Comparison of ENCODE assay signal across 31 mouse cellular contexts in the genomic region with DNA sequence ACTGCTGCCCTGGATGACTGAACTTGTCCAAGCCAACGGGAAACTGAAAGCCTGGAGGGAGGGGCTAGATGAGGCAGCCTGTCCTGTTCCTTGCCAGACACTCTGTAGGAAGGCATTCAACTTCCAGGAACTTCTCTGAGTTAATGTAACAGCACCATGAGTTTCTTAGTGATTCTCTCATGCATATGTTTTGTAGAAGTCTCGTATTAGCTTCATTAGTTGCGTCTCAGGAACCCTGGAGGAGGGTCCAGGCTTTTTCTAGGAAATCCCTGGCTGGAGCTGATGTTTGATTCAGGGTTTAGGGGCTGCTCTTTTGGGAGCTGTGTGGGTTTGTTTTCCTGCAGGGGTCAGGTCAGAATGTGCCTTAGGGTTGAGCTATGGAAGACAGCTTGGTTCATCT. TPM values are rescaled to one million over a fixed set of nuclear protein-coding genes. Genes with fewer than 3 reads are reported as not detected.
DNase-seq lines count a peak whose midpoint lies in the region; ATAC-seq and TF ChIP-seq lines count a peak whose summit lies in the region.
"Had no signal": no experiment of that assay in that cellular context is flagged by ENCODE, and none has a peak within 500 bp of the region (broad histone marks: within the 10 kb centered on the region; RNA-seq: fewer than 3 reads in every experiment).

Gene Sectm1a, minus strand, starts transcription at position 101 of the 400 bp plus-strand sequence.

- DNase-seq in midbrain, embryonic 11.5 days (ENCODE audit: low spot score, missing footprints), result peak; percentile 12
- DNase-seq in midbrain, embryonic 14.5 days, result no peak
- no peak for DNase-seq in MEL (ENCODE audit: low read depth, low spot score)
- no peak for DNase-seq in left cerebral cortex, postnatal 25 days (ENCODE audit: low spot score in 2 of 2)
- DNase-seq: adrenal gland, adult 2 months; adrenal gland, postnatal 14 days; B cell, adult 2 months; cerebellum, adult 11 months; cerebellum, adult 2 months; cerebellum, adult 9-11 months; cerebellum, postnatal 25 days; forebrain, postnatal 0 days; gastrocnemius, adult 2 months; gastrocnemius, postnatal 14 days; heart, postnatal 14 days; heart, postnatal 4 days had no signal

- no peak within 1 kb of the TSS for H3K9ac ChIP-seq in intestine, postnatal 0 days (ENCODE audit: low read depth, low read length)
- no peak within 1 kb of the TSS for H3K9ac ChIP-seq in intestine, embryonic 15.5 days
- no peak within 1 kb of the TSS for H3K9ac ChIP-seq in midbrain, embryonic 11.5 days (ENCODE audit: low read length)
- no peak within 1 kb of the TSS for H3K9ac ChIP-seq in midbrain, embryonic 14.5 days (replicated peaks; ENCODE audit: low read length)
- no peak within 1 kb of the TSS for H3K9ac ChIP-seq in MEL (ENCODE audit: control insufficient read depth, low read depth, low read length, poor library complexity, severe bottlenecking)
- H3K9ac ChIP-seq: embryonic facial prominence, embryonic 12.5 days; embryonic facial prominence, embryonic 15.5 days; forebrain, postnatal 0 days; heart, embryonic 12.5 days; heart, embryonic 15.5 days; hindbrain, embryonic 14.5 days had no signal

- H3K4me3 ChIP-seq in intestine, postnatal 0 days (ENCODE audit: low read depth, low read length), result no peak within 1 kb of the TSS
- no peak within 1 kb of the TSS for H3K4me3 ChIP-seq in intestine, embryonic 15.5 days (replicated peaks)
- no peak within 1 kb of the TSS for H3K4me3 ChIP-seq in midbrain, embryonic 11.5 days (ENCODE audit: low read depth, low read length)
- H3K4me3 ChIP-seq in midbrain, embryonic 14.5 days (replicated peaks; ENCODE audit: low read depth, low read length), result no peak within 1 kb of the TSS
- H3K4me3 ChIP-seq in MEL (ENCODE audit: control insufficient read depth in 1 of 2, insufficient read depth in 1 of 2, low read depth in 2 of 2, low read length in 2 of 2), result no peak within 1 kb of the TSS
- H3K4me3 ChIP-seq: embryonic facial prominence, embryonic 12.5 days; embryonic facial prominence, embryonic 15.5 days; gastrocnemius, adult 2 months; heart, embryonic 12.5 days; heart, embryonic 15.5 days had no signal

- no peak within 1 kb of the TSS for H3K4me2 ChIP-seq in intestine, postnatal 0 days (replicated peaks; ENCODE audit: low read depth)
- no peak within 1 kb of the TSS for H3K4me2 ChIP-seq in intestine, embryonic 15.5 days (replicated peaks)
- no peak within 1 kb of the TSS for H3K4me2 ChIP-seq in midbrain, embryonic 11.5 days
- H3K4me2 ChIP-seq in midbrain, embryonic 14.5 days (ENCODE audit: low read length), result no peak within 1 kb of the TSS
- H3K4me2 ChIP-seq: embryonic facial prominence, embryonic 12.5 days; embryonic facial prominence, embryonic 15.5 days; heart, embryonic 12.5 days; heart, embryonic 15.5 days; hindbrain, embryonic 14.5 days had no signal

- no peaks in the 10 kb centered on the region for H3K9me3 ChIP-seq in intestine, postnatal 0 days (ENCODE audit: control insufficient read depth)
- H3K9me3 ChIP-seq in intestine, embryonic 15.5 days, result no peaks in the 10 kb centered on the region
- no peaks in the 10 kb centered on the region for H3K9me3 ChIP-seq in midbrain, embryonic 11.5 days (ENCODE audit: control insufficient read depth, low read length)
- H3K9me3 ChIP-seq in midbrain, embryonic 14.5 days (ENCODE audit: control insufficient read depth, low read length), result no peaks in the 10 kb centered on the region
- no peaks in the 10 kb centered on the region for H3K9me3 ChIP-seq in MEL (replicated peaks; ENCODE audit: insufficient read depth, low read length)
- H3K9me3 ChIP-seq: embryonic facial prominence, embryonic 12.5 days; embryonic facial prominence, embryonic 15.5 days; G1E; heart, embryonic 12.5 days; heart, embryonic 15.5 days had no signal

- TF ChIP-seq RAD21 in MEL (IDR thresholded peaks at IDR 0.05; ENCODE audit: low read depth, low read length), result no peak

- no peak for ATAC-seq in intestine, postnatal 0 days
- ATAC-seq in intestine, embryonic 15.5 days, result no peak
- no peak for ATAC-seq in midbrain, embryonic 11.5 days (ENCODE audit: low FRiP score)
- no peak for ATAC-seq in midbrain, embryonic 14.5 days (ENCODE audit: low FRiP score, low TSS enrichment)
- ATAC-seq: forebrain, embryonic 14.5 days; forebrain, postnatal 0 days; hindbrain, postnatal 0 days had no signal

- H3K27ac ChIP-seq in intestine, postnatal 0 days (ENCODE audit: low read depth, low read length), result no peak within 1 kb of the TSS
- H3K27ac ChIP-seq in intestine, embryonic 15.5 days, result no peak within 1 kb of the TSS
- H3K27ac ChIP-seq in midbrain, embryonic 11.5 days (ENCODE audit: low read depth, low read length), result no peak within 1 kb of the TSS
- no peak within 1 kb of the TSS for H3K27ac ChIP-seq in midbrain, embryonic 14.5 days (replicated peaks; ENCODE audit: low read depth, low read length)
- no peak within 1 kb of the TSS for H3K27ac ChIP-seq in MEL (ENCODE audit: control insufficient read depth, low read depth, low read length)
- H3K27ac ChIP-seq: embryonic facial prominence, embryonic 12.5 days; embryonic facial prominence, embryonic 15.5 days; heart, embryonic 15.5 days; hindbrain, embryonic 14.5 days; hindbrain, postnatal 0 days had no signal

- intact Hi-C loops in left cerebral cortex, postnatal 25 days (cut with DNase I), result no loop called here

- TF ChIP-seq POLR2A in MEL (IDR thresholded peaks at IDR 0.05; ENCODE audit: control insufficient read depth in 1 of 2, insufficient read depth in 1 of 2, low read depth in 1 of 2, low read length in 2 of 2, poor library complexity in 1 of 2), result no peak

- H3K79me2 ChIP-seq in MEL (ENCODE audit: control insufficient read depth, insufficient read depth, low read length, poor library complexity), result no peaks in the 10 kb centered on the region

- 64% methylated on average over 3 of the region's 3 CpGs for WGBS in intestine, postnatal 0 days
- WGBS in intestine, embryonic 15.5 days, result 65% methylated on average over 3 of the region's 3 CpGs
- WGBS in midbrain, embryonic 11.5 days, result 67% methylated on average over 3 of the region's 3 CpGs
- WGBS in midbrain, embryonic 14.5 days, result 73% methylated on average over 3 of the region's 3 CpGs

- H3K27me3 ChIP-seq in intestine, postnatal 0 days (replicated peaks; ENCODE audit: control insufficient read depth, insufficient read depth, low read length), result no peaks in the 10 kb centered on the region
- H3K27me3 ChIP-seq in intestine, embryonic 15.5 days (replicated peaks), result no peaks in the 10 kb centered on the region
- no peaks in the 10 kb centered on the region for H3K27me3 ChIP-seq in midbrain, embryonic 11.5 days (ENCODE audit: control insufficient read depth, insufficient read depth, low read length)
- H3K27me3 ChIP-seq in midbrain, embryonic 14.5 days (ENCODE audit: control insufficient read depth, insufficient read depth, low read length), result no peaks in the 10 kb centered on the region
- H3K27me3 ChIP-seq in MEL (ENCODE audit: control insufficient read depth in 1 of 2, insufficient read depth in 2 of 2, low read length in 2 of 2), result no peaks in the 10 kb centered on the region
- H3K27me3 ChIP-seq: embryonic facial prominence, embryonic 12.5 days; embryonic facial prominence, embryonic 15.5 days; heart, embryonic 15.5 days had no signal

- TF ChIP-seq CTCF in intestine, postnatal 0 days (IDR thresholded peaks at IDR 0.05; ENCODE audit: low read depth), result no peak
- TF ChIP-seq CTCF in MEL (IDR thresholded peaks at IDR 0.05 in 2 of 3, conservative IDR thresholded peaks at IDR 0.05 in 1 of 3; ENCODE audit: control insufficient read depth in 1 of 3, insufficient read depth in 1 of 3, low read depth in 2 of 3, low read length in 3 of 3, poor library complexity in 1 of 3, severe bottlenecking in 1 of 3), result no peak

- no peaks in the 10 kb centered on the region for H3K36me3 ChIP-seq in intestine, postnatal 0 days (ENCODE audit: control insufficient read depth, insufficient read depth)
- no peaks in the 10 kb centered on the region for H3K36me3 ChIP-seq in intestine, embryonic 15.5 days
- H3K36me3 ChIP-seq in midbrain, embryonic 11.5 days (ENCODE audit: control insufficient read depth, insufficient read depth, low read length), result no peaks in the 10 kb centered on the region
- H3K36me3 ChIP-seq in midbrain, embryonic 14.5 days (ENCODE audit: control insufficient read depth, insufficient read depth, low read length), result no peaks in the 10 kb centered on the region
- peaks cover 0 to 2% of the 10 kb centered on the region in 2 experiments; a peak in 1 of 4 replicates for H3K36me3 ChIP-seq in MEL (ENCODE audit: control insufficient read depth in 1 of 2, insufficient read depth in 2 of 2, low read length in 2 of 2)
- H3K36me3 ChIP-seq: embryonic facial prominence, embryonic 12.5 days; embryonic facial prominence, embryonic 15.5 days; G1E; heart, embryonic 12.5 days; heart, embryonic 15.5 days had no signal

- TF ChIP-seq EP300 in MEL (IDR thresholded peaks at IDR 0.05; ENCODE audit: low read depth in 1 of 2, low read length in 2 of 2), result no peak

- peaks cover 9% of the 10 kb centered on the region; the same call in 1 of the 2 replicates for H3K4me1 ChIP-seq in intestine, postnatal 0 days (replicated peaks; ENCODE audit: control insufficient read depth, insufficient read depth, low read length)
- peaks cover 6% of the 10 kb centered on the region; the same call in 1 of the 2 replicates for H3K4me1 ChIP-seq in intestine, embryonic 15.5 days (replicated peaks)
- no peaks in the 10 kb centered on the region for H3K4me1 ChIP-seq in midbrain, embryonic 11.5 days (ENCODE audit: control insufficient read depth, insufficient read depth, low read length)
- no peaks in the 10 kb centered on the region for H3K4me1 ChIP-seq in midbrain, embryonic 14.5 days (ENCODE audit: control insufficient read depth, insufficient read depth, low read length)
- peaks cover 3 to 9% of the 10 kb centered on the region in 2 experiments; a peak in 3 of 4 replicates for H3K4me1 ChIP-seq in MEL (ENCODE audit: control insufficient read depth in 1 of 2, insufficient read depth in 2 of 2, low read length in 2 of 2)
- H3K4me1 ChIP-seq: embryonic facial prominence, embryonic 12.5 days; heart, embryonic 15.5 days had no signal

TF ChIP-seq in MEL, 35 proteins besides CTCF, POLR2A, EP300 and RAD21 (continues in another document):
- TF ChIP-seq USF2 (IDR thresholded peaks at IDR 0.05; ENCODE audit: borderline replicate concordance in 1 of 2, insufficient read depth in 1 of 2, low read depth in 1 of 2, low read length in 2 of 2) (no peak), NRF1 (IDR thresholded peaks at IDR 0.05; ENCODE audit: insufficient read depth, low read depth, low read length, poor library complexity, severe bottlenecking) (no peak), CHD2 (IDR thresholded peaks at IDR 0.05; ENCODE audit: low read length) (no peak)

RNA-seq across cellular contexts. Expression of gene Sectm1a, which starts in this region (rescaled TPM):
- polyA plus RNA-seq in intestine, postnatal 0 days (2015; fragmentation: Nextera tagmentation; extraction: Ambion mirVana), result 10.0 and 10.2 TPM in 2 replicates
- polyA plus RNA-seq in intestine, embryonic 15.5 days (2015; fragmentation: Nextera tagmentation; extraction: Ambion mirVana), result 3.0 and 5.1 TPM in 2 replicates
- polyA plus RNA-seq in midbrain, embryonic 11.5 days (2014; fragmentation: Nextera tagmentation; extraction: Ambion mirVana), result not detected in 2 replicates
- not detected in 2 replicates for polyA plus RNA-seq in midbrain, embryonic 14.5 days (2014; fragmentation: Nextera tagmentation; extraction: Ambion mirVana)
- total RNA-seq in MEL (2012; rRNA removed), result 19.8 and 22.0 TPM in 2 replicates
- polyA plus RNA-seq in MEL (2012; ENCODE audit: insufficient read depth in 1 of 2, insufficient read length in 2 of 2, low read depth in 1 of 2, low replicate concordance in 2 of 2, missing spikeins in 1 of 2), result 10 to 100 TPM in 1 of 2 experiments, not detected in 1; 22.3 TPM
- total RNA-seq in left cerebral cortex, postnatal 25 days (2021), result not detected
- total RNA-seq: adrenal gland, adult 2 months; adrenal gland, postnatal 14 days; common myeloid progenitor, adult 5-6 weeks; forebrain, postnatal 0 days; gastrocnemius, adult 2 months; gastrocnemius, postnatal 14 days; gastrocnemius, postnatal 4 days; heart, postnatal 14 days; heart, postnatal 4 days; hindbrain, postnatal 0 days had no signal
- polyA plus RNA-seq: cerebellum, adult 2 months; embryonic facial prominence, embryonic 12.5 days; forebrain, embryonic 11.5 days; forebrain, embryonic 14.5 days; forebrain, postnatal 0 days; frontal cortex, adult 2 months; G1E; heart, embryonic 12.5 days; heart, embryonic 15.5 days; hindbrain, embryonic 11.5 days; hindbrain, embryonic 14.5 days; hindbrain, postnatal 0 days had no signal

Comparison
In these comparisons a context has a peak if more than half of its experiments do, and no peak if none do; other contexts are left out.
1. RNA of gene Sectm1a (total RNA-seq): 19.8 to 22.0 TPM in MEL; not detected in left cerebral cortex, postnatal 25 days; every median in the first group is over 10 times any median in the second.
2. Peak in DNase-seq in midbrain, embryonic 11.5 days; RNA of the gene not detected or under 1 TPM.